Mouse (Mus musculus) liver (tissue): ENCODE measurements around the gene Fubp1.

ENCODE experiments used
- DNase-seq: peaks from one replicate; pipeline ENCODE4 v3.0.0-alpha.2; 2020; ENCODE audit warnings: mixed read lengths

The Fubp1 gene

DNA sequence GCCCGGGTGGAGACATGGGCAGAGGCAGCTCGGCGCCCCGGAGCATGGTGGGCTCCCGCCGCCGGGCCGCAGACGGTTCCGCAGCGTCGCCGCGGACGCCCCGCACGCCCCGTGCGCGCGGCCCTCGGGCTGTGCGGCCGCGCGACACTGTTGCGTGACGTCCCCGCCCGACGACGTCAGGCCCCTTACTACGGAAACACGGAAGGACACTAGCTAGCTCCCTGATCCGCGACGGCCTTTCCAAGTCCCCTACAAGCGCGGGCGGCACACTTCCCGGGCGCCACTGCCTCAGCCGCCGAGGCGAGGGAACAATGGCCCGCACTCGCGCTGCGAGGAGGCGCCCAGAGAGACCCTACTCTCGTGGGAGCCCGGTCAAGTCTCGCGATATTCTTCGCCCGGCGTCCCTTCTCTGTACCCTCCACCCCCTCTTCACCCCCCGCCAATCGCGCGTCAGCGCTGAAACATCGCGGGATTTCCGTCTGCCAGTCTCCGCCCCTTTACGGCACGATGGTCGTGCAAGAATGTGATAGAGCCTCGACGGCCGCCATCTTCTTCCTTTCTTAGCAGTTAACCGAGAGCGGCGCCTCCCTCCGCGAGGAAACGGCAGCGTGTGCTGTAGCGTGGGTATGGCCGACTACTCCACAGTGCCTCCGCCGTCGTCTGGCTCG is at the start of gene Fubp1, which contains the start of gene Dnajb4:
Gene Fubp1 (plus strand): TSS at position 456 of the 668 bp plus-strand sequence.
Gene Dnajb4 (minus strand): TSS at position 336 of the 668 bp plus-strand sequence.
- peak; percentile 100 for DNase-seq

DNA sequence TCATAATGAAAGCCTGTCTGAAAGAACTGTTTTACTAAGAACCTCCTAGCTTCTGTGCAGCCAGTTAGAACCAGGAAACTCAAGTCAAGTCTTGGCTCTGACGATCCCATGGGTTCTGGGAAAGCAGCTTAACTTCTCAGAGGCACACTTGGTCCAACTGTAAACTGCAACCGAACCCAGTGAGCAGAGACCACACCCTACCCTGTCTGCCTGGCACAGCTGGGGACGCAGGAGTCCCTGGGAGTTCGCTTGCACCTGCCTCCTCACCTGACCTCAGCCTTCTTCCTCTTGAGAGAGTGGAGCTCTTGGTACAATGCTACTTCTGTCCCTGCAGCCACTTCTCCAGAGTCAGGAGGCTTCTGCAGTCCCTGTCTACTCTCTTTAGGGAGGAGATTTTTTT is 49.6 kb upstream of the Fubp1 start:
- peak; percentile 22 for DNase-seq

DNA sequence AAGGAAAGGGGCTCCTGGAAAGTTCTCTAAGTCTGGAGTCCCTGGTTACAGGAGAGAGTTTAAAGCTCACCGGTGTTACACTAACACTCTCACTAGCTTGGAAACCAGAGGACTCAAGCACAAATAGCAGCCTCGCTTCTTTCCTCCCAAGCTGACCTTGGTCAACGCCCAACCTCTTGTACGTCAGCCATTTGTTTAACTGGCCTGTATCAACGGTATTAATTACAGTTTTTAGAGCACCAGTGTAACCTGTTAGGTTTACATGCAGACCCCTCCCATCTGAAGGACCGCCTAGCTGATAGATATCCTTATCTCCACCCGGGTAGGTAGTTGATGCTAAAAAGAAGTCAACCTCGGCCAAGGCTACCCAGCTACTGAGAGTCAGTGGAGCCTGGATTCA is 46.9 kb upstream of the Fubp1 start:
- no peak for DNase-seq

DNA sequence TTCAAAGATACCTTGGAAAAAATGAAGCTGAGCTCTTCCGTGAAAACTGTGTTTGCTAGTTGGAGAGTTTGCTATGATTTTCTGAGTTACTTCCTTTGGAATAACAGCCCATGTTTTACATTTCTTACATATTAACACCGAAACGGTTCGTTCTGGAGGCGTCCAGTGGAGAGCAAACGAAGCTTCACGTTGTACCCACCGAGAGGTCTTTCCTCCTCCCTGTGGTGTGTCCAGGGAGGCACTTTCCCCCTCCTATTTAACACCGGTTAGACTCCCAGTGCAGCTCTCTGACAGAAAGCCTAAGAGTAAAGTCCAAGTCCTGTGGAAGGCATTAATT is 45.2 kb upstream of the Fubp1 start:
- DNase-seq: no peak

DNA sequence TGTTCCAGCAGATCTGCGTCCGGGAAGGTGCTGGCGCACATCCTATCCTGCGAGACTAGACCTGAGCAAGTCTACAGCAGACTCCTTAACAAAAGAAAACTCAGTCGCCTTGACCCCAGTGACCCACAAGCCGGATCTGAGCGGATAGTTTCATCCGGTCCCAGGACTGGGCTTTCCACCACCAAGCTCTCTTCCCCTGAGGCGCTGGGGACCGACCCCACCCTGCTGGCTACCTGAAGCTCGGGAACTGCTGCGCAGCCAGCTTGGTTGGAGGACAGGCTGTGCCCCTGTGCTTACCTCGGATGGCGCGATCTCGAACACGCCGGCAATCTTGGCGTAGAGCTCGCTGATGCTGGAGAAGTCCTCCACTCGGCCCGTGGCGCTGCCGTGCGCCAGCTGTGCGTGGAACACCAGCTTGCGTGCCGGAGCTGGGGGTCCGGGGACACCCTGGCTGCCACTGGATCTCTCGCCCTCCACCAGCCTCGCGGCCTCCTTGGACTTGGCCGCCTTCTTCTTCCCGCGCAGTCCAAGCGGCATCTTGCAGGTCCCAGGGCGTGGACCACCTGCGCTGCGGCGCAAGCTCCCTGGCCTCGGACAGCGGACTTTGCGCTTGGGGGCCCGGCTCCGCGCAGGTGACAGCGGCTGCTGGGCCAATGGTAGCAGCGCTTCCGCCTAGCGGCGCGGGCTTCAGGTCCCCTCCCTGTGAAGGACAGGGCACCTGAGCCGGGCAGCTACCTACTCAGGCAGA is 44.7 kb upstream of the Fubp1 start:
- DNase-seq: peak; percentile 49

DNA sequence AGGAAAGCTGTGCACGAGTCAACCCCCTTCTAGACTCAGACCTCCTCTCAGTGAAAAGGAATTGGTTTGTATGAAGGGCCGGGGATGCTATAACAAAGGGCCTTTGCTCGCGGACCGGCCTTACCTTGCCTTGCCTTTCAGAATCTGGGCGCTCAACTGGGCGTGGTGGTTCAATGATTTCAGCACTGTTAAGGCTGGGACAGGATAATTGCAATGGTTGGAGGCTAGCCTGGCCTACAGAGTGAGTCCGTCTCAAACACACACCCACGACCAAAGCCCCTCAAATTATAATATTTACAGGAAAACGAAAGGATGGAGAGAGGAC is 44.2 kb upstream of the Fubp1 start, which contains the start of gene Gipc2:
Gene Gipc2 (minus strand): TSS at position 132 of the 325 bp plus-strand sequence.
- DNase-seq: no peak

DNA sequence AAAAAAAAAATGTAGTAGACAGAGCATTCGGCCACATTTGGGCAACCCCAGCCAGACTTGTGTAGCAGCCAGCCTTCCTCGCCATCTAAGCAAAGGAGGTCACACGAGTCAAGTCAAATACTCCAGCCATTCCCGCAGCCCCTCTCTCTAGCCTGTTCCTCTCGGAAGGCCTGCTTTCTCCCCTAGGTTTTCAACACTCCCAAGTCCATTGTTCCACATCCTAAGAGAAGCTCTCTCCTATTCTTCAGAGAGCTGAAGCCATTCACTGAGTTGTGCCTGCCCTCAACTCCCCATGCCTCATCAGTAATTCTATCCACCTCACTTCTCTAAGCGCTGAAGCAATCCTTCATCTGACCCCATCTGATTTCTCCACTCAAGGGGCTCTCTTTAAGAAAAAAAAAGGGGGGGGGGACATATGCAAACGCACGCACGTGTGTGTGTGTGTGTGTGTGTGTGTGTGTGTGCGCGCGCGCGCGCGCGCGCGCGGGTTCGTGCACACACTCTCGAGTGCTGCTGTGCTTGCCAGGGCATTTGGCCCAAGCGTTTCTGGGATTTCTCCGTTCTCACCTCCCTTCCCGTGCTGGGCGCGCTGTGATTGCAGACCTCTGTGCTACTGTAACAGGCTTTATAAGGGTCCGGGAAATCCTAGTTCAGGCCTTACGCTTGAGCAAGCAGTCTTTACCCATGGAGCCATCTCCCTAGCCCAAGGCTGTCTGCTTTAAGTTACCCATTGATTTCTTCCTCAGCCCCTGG is 43.3 kb upstream of the Fubp1 start:
- no peak for DNase-seq

DNA sequence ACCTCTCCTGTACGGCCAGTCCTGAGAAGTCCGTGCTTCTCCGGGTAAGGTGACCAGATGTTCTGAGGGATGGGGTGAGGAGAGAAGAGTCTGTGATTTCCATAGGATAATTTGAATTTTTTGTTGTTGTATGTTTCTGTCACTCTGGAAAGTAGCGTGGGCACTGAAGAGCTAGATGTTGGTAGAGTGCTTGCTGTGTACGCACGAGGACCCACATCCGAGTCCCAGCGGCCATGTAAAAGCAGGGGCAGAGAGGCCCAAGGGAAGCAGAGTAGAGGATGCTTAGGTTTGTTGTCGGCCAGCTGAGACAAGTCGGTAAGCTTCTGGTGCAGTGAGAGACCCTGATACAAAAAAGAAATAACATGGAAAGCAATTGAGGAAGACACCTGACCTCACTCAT is 42.2 kb upstream of the Fubp1 start:
- DNase-seq: no peak

DNA sequence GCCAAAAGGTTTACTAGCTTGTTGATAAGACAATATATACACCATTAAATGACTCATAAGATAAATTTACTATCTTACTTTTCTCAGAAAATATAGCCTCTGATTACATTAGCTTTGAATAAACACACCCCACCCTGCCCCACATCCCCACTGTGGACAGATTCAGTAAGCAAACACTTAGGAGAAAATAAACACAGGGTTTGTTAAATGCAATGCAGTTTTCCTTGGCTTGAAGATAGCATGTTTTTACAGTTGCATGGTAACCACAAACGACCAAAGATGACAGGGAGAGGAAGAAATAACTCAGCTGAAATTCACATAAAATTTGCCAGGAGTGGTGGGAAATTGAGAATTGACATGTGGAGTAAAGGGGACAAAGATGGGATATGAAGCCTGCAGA is 39.8 kb upstream of the Fubp1 start:
- no peak for DNase-seq

DNA sequence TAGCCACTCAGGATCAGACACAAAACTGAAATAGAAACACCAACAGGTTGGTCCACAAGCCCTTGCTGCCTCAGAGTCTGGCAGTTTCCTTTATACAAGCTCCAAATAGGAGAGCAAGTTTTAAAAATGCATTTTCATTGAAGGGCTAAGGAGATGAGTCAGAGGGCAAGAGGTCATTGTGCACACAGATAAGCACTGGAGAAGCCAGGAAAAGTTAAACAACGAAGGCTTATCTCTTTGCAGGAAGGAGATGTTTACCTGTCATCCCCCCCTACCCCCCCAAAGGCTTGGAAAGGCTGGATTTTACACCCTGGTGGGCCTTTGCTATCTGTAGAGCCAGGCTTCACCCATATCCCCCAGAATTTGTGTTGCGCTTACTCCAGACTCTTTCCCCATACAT is 39.0 kb upstream of the Fubp1 start:
- DNase-seq: no peak

DNA sequence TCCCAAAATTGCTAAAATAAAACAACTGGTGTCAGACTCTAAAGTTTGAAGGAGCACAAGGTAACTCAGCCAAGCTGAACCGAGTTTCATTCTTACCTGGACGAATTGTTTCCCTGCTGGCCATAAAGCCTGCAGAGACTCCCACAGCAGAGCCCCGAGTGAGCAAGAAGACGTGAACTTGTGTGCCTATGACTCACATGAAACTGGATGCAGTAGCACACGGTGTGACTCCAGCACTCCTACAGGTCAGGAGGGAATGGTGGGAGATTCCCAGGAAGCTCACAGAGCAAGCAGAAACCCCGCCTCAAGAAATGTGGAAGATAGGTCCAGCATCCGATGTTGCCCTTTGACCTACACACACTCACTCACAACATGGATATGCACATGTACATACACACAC is 38.4 kb upstream of the Fubp1 start:
- DNase-seq: no peak

DNA sequence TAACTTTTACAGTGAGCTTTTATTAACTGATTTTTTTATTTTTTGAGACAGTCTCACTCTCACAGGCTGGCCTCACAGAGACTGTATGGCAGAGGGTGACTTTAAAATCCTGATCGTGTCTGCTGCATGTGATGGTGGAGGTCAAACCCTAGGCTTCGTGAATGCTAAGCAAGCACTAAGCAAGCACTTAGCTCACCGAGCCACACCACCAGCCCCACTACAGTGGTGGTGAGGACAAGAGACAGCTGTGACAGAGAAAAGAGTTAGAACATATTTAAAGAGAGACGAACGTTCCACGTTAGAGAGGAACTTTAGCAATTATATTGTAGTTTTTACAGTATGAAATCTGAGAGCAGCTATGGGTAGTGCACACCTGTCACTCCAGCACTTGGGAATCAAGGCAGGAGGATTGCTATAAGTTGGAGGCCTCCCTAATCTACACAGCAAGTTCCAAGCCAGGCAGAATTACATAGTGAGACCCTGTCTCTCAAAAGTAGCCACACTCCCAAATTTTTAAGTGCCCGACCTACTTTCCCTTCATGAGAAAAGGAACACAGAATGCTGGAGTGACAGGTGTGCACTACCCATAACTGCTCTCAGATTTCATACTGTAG is 37.8 kb upstream of the Fubp1 start:
- DNase-seq: no peak

DNA sequence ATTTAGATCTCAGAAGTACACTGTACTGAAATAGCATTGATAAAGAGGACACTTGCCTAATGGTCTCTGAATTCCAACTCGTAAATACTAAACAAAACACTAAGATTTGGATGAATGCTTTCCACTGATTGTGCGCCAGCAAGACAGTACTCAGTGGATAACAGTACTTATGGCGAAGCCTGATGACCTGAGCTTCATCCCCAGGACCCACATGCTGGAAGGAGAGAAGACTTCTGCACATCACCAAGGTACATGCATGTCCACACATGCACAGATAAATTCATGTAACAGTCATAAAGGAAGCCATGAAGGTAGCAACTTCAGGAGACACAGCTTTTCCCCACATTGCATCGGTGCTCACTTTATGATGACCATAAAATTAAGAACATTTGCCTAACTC is 31.4 kb upstream of the Fubp1 start:
- DNase-seq: no peak

DNA sequence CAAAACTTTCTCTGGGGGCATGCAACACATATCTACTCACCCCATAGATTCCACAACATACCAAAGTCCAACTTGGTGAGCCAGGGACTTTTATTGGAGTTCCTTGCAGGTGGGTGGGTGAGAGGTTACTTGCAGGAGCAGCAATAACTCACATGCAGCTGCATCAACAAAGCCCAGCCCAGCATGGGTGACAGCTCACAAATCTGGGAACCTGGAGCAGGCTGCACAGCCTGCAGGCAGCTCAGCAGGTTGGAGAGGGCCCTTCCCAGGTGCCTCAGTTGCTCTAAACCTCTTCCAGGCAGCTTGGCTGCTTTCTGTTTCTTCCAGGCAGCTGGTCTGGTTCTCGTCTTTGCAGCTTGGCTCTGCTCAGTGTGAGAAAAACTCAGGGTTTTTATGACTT is 30.9 kb upstream of the Fubp1 start:
- DNase-seq: no peak

DNA sequence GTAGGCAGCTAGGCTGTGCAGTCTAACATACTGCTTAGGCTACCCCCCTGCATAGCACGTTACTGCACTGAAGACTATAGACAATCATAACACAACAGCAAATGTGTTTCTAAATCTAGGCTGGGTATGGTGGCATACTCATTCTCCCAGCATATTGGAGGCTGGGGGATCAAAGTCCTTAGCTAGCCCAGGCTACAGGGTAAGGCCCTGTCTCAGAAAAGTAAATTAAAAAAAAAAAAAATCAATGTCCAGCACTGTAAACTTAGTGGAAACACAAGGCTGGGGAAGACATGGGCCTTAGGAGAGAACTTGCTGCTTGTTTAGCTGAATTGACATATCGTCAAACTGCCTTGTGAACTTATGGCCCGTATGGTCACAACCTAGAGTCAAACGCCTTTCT is 29.6 kb upstream of the Fubp1 start:
- DNase-seq: no peak

DNA sequence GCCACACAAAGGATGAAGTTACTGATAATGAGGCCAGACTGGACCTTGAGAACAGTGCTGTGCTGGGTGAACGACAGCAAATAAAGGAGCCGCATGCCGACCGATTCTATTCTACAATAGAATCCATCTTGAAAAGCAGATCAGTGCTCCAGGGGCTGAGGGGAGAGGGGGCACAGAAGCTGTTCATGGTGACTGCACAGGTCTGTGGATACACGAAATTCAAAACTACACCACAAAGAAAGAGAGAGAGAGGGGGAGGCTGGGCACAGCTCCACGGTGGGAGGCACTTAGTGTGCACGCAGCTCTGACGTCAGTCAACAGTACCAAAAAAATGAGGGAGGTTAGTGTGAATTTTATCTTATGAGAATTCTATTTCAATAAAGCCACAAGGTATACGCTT is 26.7 kb upstream of the Fubp1 start:
- DNase-seq: no peak

DNA sequence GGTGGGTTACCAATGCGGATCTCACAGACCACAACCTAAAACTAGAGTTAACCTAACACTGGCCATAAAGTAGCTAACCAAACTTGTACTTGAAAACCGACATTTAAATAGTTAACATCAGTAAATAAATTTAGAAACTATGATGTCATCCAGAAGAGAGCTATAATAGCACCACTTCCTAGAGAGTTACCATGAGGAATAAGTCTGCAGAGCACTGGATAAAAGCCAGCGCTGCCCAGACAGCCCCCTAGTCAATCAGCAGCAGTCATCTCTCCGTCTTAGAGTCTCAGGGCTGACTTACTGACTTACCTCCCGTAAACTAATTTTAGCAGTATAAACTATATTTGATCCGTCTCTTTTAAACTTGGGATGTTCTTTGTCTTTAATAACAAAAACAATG is 24.1 kb upstream of the Fubp1 start:
- DNase-seq: no peak

DNA sequence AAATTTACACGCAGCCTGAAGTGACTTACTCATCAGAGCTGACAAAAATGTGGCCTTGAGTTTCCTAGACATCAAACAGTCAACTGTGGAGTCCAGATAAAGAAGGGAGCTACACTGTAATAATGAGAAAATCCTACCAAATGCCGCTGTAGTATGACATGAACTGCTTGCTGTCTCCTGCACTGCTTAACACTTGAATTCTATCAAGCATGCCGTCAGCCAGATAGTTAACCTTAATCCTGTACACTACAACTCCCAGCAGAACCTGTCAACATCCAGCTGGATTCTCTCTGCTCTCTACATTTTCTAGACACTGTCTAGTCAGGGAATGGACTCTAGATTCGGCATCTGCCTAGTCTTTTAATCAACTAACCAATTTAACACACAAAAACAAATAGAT is 20.9 kb upstream of the Fubp1 start:
- DNase-seq: no peak

DNA sequence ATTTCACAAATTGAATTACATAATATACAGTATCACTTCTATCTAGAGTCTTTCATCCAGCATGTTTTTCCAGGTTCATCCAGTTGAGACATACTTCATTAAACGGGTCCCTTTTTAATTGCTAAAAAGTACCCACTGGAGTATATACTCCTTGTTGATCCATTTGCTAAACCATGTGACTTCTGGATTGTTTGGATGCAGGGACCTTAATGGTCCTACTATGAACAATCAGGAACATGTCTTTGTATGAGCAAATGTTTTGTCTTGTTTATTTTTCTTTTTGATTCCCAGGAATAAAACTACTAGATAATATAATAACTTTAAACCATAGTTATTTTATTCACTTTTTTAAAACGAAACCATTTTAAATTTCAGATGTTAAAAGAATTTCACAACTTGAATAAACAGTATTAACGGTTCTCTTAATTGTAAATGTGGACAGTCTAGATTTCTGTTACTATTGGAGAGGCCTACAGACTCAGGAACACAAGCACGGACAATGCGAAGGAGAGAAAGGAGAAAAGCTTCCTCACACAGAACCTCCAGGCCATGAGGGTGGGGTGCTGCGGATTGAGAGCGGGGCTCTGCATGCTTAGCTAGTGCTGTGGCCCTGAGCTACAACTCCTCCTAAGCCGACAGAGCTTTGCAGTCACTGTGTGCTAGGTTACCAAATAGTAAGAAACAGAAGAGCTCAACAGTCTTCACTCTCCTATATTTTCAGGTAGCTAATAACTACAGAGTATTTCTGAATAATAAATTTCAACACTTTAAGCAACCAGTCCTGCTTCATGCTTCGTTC is 19.3 kb upstream of the Fubp1 start:
- DNase-seq: peak; percentile 63

DNA sequence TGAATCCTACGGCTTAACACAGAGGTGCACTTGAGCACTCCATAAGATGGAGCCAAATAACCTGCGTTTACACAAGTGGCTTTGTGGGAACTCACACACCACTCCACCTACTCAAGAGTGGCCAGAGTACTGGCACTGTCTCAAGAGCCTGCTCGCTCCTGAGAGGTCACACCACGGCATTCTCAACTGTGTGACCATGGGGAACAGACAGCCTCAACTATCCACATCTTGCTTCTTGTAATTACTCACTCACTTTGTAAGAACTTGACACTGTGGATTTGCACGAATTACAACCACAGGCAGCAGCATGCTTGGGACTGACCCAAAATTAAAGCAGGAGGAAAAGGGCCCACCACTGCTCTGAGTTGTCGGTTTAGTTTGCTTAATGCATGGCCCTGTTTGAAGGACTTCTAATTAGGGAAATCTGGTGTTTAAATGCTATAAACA is 18.4 kb upstream of the Fubp1 start:
- DNase-seq: peak; percentile 63

DNA sequence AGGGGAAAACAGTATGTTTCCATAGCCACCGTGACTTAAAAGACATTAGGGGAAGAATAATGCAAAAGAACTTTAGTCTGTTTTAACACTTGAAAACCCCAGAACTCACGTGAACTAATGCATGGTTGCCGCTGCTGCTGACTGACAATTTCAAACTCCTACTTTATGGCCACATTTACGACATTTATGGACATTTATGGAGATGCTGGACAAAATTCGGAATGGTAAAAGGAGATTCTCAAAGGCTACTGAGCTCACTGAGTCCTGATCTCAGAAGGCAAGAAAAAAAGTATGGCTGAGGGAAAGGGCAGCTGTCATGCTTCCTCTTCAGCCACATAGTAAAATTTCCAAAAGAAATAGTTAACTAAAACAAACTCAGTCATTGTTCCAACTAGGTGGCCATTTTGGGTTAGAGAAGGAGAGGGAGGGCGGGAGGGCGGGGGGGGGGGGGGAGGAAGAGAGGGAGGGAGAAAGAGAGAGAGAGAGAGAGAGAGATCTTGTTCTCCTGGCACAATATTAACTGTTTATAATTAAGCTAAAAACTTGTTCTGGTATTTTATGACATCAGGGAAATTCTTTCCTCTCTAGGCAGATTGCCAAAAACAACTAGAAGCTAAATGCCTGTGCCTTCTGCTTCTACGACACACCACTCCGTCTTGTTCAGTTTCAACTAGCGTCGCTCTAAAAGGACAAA is 17.8 kb upstream of the Fubp1 start:
- peak; percentile 61 for DNase-seq

DNA sequence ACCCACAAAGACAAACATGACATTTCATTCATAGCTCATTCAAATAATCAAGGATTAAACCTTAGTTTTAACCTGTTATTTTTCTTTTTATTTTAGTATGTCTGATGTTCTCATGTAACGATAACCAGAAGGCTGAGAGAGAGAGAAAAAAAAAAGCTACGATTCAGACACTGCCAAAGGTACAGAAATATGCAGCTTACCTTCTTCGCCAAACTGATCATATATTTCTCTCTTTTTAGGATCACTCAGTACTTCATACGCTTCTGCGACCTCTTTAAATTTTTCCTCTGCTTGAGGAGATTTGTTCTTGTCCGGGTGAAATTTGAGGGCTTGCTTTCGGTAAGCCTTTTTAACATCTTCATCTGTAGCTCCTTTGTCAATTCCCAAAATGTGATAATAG is 17.0 kb upstream of the Fubp1 start:
- DNase-seq: no peak
